Comparison of ENCODE assay signal across 9 mouse cellular contexts in the genomic region with DNA sequence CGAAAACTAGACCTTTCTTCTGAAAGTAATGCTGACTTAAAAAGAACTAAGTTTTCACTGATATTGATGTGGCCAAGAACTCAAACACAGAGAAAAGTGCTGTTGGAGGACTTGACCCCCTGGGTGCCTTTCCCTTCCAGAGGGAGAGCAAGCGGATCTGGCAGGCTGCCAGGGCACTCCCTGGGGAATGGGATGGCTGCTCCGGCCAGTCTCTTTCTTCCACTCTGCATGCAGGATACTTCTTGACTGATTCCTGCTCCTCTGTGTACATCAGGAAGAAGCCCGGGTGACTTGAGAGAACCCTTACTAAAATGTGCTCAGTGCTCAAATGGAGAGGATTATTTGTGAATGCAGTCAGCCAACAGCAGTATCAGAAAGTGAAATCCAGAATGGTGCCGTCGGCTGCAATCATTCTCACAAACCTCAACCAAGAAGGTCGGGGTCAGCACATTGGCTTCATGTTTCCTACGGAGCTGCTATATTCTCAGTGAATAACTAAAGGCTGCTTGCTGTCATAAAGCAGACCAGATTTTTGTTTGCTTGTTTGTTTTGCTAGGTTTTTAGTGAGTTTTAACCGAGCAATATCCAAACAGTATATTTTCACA.
DNase-seq lines count a peak whose midpoint lies in the region; ATAC-seq lines count a peak whose summit lies in the region.
"Had no signal": no experiment of that assay in that cellular context is flagged by ENCODE, and none has a peak within 500 bp of the region (broad histone marks: within the 10 kb centered on the region; RNA-seq: fewer than 3 reads in every experiment).

No protein-coding gene starts in this region.

- H3K36me3 ChIP-seq in embryonic facial prominence, embryonic 12.5 days, result no peaks in the 10 kb centered on the region
- no peaks in the 10 kb centered on the region for H3K36me3 ChIP-seq in liver, embryonic 12.5 days

- WGBS in embryonic facial prominence, embryonic 12.5 days, result 16% methylated on average over 9 of the region's 9 CpGs
- 63% methylated on average over 9 of the region's 9 CpGs for WGBS in liver, embryonic 12.5 days (ENCODE audit: insufficient replicate concordance)

- intact Hi-C loops in heart, postnatal 10 days (cut with DNase I), result no loop called here

- H3K4me3 ChIP-seq in embryonic facial prominence, embryonic 12.5 days, result no peak overlapping the region
- H3K4me3 ChIP-seq in liver, embryonic 12.5 days, result no peak overlapping the region

- no peaks in the 10 kb centered on the region; the same call in 1 of the 2 replicates for H3K27me3 ChIP-seq in embryonic facial prominence, embryonic 12.5 days
- peaks cover 19% of the 10 kb centered on the region; the same call in 1 of the 2 replicates for H3K27me3 ChIP-seq in liver, embryonic 12.5 days (replicated peaks)

- H3K4me1 ChIP-seq in embryonic facial prominence, embryonic 12.5 days, result peaks cover 42% of the 10 kb centered on the region
- H3K4me1 ChIP-seq in liver, embryonic 12.5 days, result peaks cover 45% of the 10 kb centered on the region

- 0 out of 2 replicates have a peak overlapping the region, but pooled peaks have one; percentile 2 for H3K4me2 ChIP-seq in embryonic facial prominence, embryonic 12.5 days (replicated peaks)
- 0 out of 2 replicates have a peak overlapping the region, but pooled peaks have one; percentile 13 for H3K4me2 ChIP-seq in liver, embryonic 12.5 days

- no peak overlapping the region for H3K9ac ChIP-seq in embryonic facial prominence, embryonic 12.5 days
- H3K9ac ChIP-seq in liver, embryonic 12.5 days, result no peak overlapping the region

- H3K9me3 ChIP-seq in embryonic facial prominence, embryonic 12.5 days, result no peaks in the 10 kb centered on the region
- H3K9me3 ChIP-seq in liver, embryonic 12.5 days (replicated peaks), result no peaks in the 10 kb centered on the region

- ATAC-seq in embryonic facial prominence, embryonic 12.5 days (ENCODE audit: insufficient number of reproducible peaks, insufficient read depth, low FRiP score, low TSS enrichment), result no peak
- no peak for ATAC-seq in liver, embryonic 12.5 days

- H3K27ac ChIP-seq in embryonic facial prominence, embryonic 12.5 days, result 0 out of 2 replicates have a peak overlapping the region, but pooled peaks have one; percentile 30
- no peak overlapping the region; the same call in 1 of the 2 replicates for H3K27ac ChIP-seq in liver, embryonic 12.5 days
- H3K27ac ChIP-seq: macrophage had no signal

- peak; percentile 59 for DNase-seq in right cerebral cortex, postnatal 14 days
- no peak for DNase-seq in right cerebral cortex, postnatal 25 days
- peak; percentile 86 to 87 for DNase-seq in heart, postnatal 10 days
- peak; percentile 67 for DNase-seq in retina, embryonic 14.5 days (ENCODE audit: low spot score)
- DNase-seq in left cerebral cortex, adult 18-20 months (ENCODE audit: low spot score in 2 of 2), result no peak
- DNase-seq in left cerebral cortex, adult 11 months (ENCODE audit: low spot score), result no peak

Comparison
In these comparisons a context has a peak if more than half of its experiments do, and no peak if none do; other contexts are left out.
1. DNase-seq: peak in right cerebral cortex, postnatal 14 days (single experiment), heart, postnatal 10 days (2 of 2) and retina, embryonic 14.5 days (single experiment); none in right cerebral cortex, postnatal 25 days (single experiment), left cerebral cortex, adult 18-20 months (0 of 2) and left cerebral cortex, adult 11 months (single experiment).